Mouse (Mus musculus) erythroblast, embryonic 14.5 days (primary cell): ENCODE measurements around the gene Il17d.

ENCODE experiments used
- GATA1 ChIP-seq: IDR thresholded peaks from 2 replicates; pipeline ENCODE4 v1.6.1; 2012; ENCODE audit warnings: low read length, inconsistent platforms, mixed read lengths
- TAL1 ChIP-seq: IDR thresholded peaks from 3 replicates; pipeline ENCODE4 v1.6.1; 2012; ENCODE audit warnings: low read length, inconsistent platforms, mixed read lengths

- no peak for TF ChIP-seq TAL1
- no peak for TF ChIP-seq GATA1
Measured at GRCm38 (mm10) chr14:57574792-57575587, 50.4 kb downstream of the Il17d start.
